Mouse (Mus musculus): ENCODE measurements around the gene Fstl5. TPM values are rescaled to one million over a fixed set of nuclear protein-coding genes. Genes with fewer than 3 reads are reported as not detected.
"Not testable (repeated sequence)": the region's sequence is repeated elsewhere in the genome, so short reads cannot be mapped to it uniquely, and the experiment has no call there.

Gene Fstl5
- polyA plus RNA-seq, 1 experiment from 2014 or later = 0.92 TPM

GRCm38 (mm10) chr3:76369910-76370309 lies 295.8 kb downstream of the Fstl5 start:
- no peak overlapping the region for H3K9ac ChIP-seq (ENCODE audit: low read length)
- ATAC-seq (ENCODE audit: insufficient number of reproducible peaks, low FRiP score, low TSS enrichment, low read depth) (no peak), DNase-seq (ENCODE audit: low spot score) (no peak)
- no peaks in the 10 kb centered on the region for H3K9me3 ChIP-seq (ENCODE audit: control insufficient read depth, low read length)
- H3K27me3 ChIP-seq (ENCODE audit: control insufficient read depth, insufficient read depth, low read length) = no peaks in the 10 kb centered on the region
- no peaks in the 10 kb centered on the region for H3K36me3 ChIP-seq (ENCODE audit: control insufficient read depth, insufficient read depth, low read length)
- no peak overlapping the region for H3K4me3 ChIP-seq (ENCODE audit: low read depth, low read length)
- H3K4me2 ChIP-seq (ENCODE audit: low read depth, severe bottlenecking) = no peak overlapping the region
- H3K4me1 ChIP-seq (ENCODE audit: control insufficient read depth, insufficient read depth, low read length) = no peaks in the 10 kb centered on the region
- 91% methylated on average over 4 of the region's 4 CpGs for WGBS
- no peak overlapping the region for H3K27ac ChIP-seq (replicated peaks; ENCODE audit: low read depth, low read length)

GRCm38 (mm10) chr3:76428775-76429372 lies 354.8 kb downstream of the Fstl5 start:
- Histone ChIP-seq H3K4me1 (ENCODE audit: control insufficient read depth, insufficient read depth, low read length) (no peaks in the 10 kb centered on the region), H3K36me3 (ENCODE audit: control insufficient read depth, insufficient read depth, low read length) (no peaks in the 10 kb centered on the region), H3K9ac (ENCODE audit: low read length) (no peak overlapping the region), H3K4me3 (ENCODE audit: low read depth, low read length) (no peak overlapping the region), H3K9me3 (ENCODE audit: control insufficient read depth, low read length) (no peaks in the 10 kb centered on the region), H3K27ac (replicated peaks; ENCODE audit: low read depth, low read length) (no peak overlapping the region), H3K4me2 (ENCODE audit: low read depth, severe bottlenecking) (no peak overlapping the region), H3K27me3 (ENCODE audit: control insufficient read depth, insufficient read depth, low read length) (no peaks in the 10 kb centered on the region)
- DNase-seq (ENCODE audit: low spot score) (no peak), ATAC-seq (ENCODE audit: insufficient number of reproducible peaks, low FRiP score, low TSS enrichment, low read depth) (no peak)
- WGBS = 91% methylated on average over 6 of the region's 6 CpGs

GRCm38 (mm10) chr3:76467229-76467874 lies 393.3 kb downstream of the Fstl5 start:
- ATAC-seq (ENCODE audit: insufficient number of reproducible peaks, low FRiP score, low TSS enrichment, low read depth) = no peak
- no peaks in the 10 kb centered on the region for H3K9me3 ChIP-seq (ENCODE audit: control insufficient read depth, low read length)
- no peak overlapping the region for H3K4me2 ChIP-seq (ENCODE audit: low read depth, severe bottlenecking)
- no peak overlapping the region for H3K4me3 ChIP-seq (ENCODE audit: low read depth, low read length)
- no peak overlapping the region for H3K9ac ChIP-seq (ENCODE audit: low read length)
- H3K27me3 ChIP-seq (ENCODE audit: control insufficient read depth, insufficient read depth, low read length) = no peaks in the 10 kb centered on the region
- no peak overlapping the region for H3K27ac ChIP-seq (replicated peaks; ENCODE audit: low read depth, low read length)
- DNase-seq (ENCODE audit: low spot score) = no peak
- H3K36me3 ChIP-seq (ENCODE audit: control insufficient read depth, insufficient read depth, low read length) = no peaks in the 10 kb centered on the region
- H3K4me1 ChIP-seq (ENCODE audit: control insufficient read depth, insufficient read depth, low read length) = no peaks in the 10 kb centered on the region

GRCm38 (mm10) chr3:76468147-76468546 lies 394.1 kb downstream of the Fstl5 start:
- Histone ChIP-seq H3K36me3 (ENCODE audit: control insufficient read depth, insufficient read depth, low read length) (no peaks in the 10 kb centered on the region), H3K9me3 (ENCODE audit: control insufficient read depth, low read length) (no peaks in the 10 kb centered on the region), H3K4me3 (ENCODE audit: low read depth, low read length) (no peak overlapping the region), H3K4me1 (ENCODE audit: control insufficient read depth, insufficient read depth, low read length) (no peaks in the 10 kb centered on the region), H3K9ac (ENCODE audit: low read length) (no peak overlapping the region), H3K4me2 (ENCODE audit: low read depth, severe bottlenecking) (no peak overlapping the region), H3K27me3 (ENCODE audit: control insufficient read depth, insufficient read depth, low read length) (no peaks in the 10 kb centered on the region), H3K27ac (replicated peaks; ENCODE audit: low read depth, low read length) (no peak overlapping the region)
- no peak for DNase-seq (ENCODE audit: low spot score)
- 73% methylated on average over 1 of the region's 1 CpGs for WGBS
- no peak for ATAC-seq (ENCODE audit: insufficient number of reproducible peaks, low FRiP score, low TSS enrichment, low read depth)

- not testable (repeated sequence) for H3K27ac ChIP-seq (replicated peaks; ENCODE audit: low read depth, low read length); H3K4me2 ChIP-seq (ENCODE audit: low read depth, severe bottlenecking); H3K9ac ChIP-seq (ENCODE audit: low read length); H3K27me3 ChIP-seq (ENCODE audit: control insufficient read depth, insufficient read depth, low read length); H3K9me3 ChIP-seq (ENCODE audit: control insufficient read depth, low read length); H3K4me1 ChIP-seq (ENCODE audit: control insufficient read depth, insufficient read depth, low read length); H3K4me3 ChIP-seq (ENCODE audit: low read depth, low read length); ATAC-seq (ENCODE audit: insufficient number of reproducible peaks, low FRiP score, low TSS enrichment, low read depth); DNase-seq (ENCODE audit: low spot score); H3K36me3 ChIP-seq (ENCODE audit: control insufficient read depth, insufficient read depth, low read length)
- 87% methylated on average over 3 of the region's 3 CpGs for WGBS
Observed at GRCm38 (mm10) chr3:76507891-76508290, 433.8 kb downstream of the Fstl5 start.

- no peak for ATAC-seq (ENCODE audit: insufficient number of reproducible peaks, low FRiP score, low TSS enrichment, low read depth)
- Histone ChIP-seq H3K27me3 (ENCODE audit: control insufficient read depth, insufficient read depth, low read length) (no peaks in the 10 kb centered on the region), H3K4me3 (ENCODE audit: low read depth, low read length) (no peak overlapping the region), H3K36me3 (ENCODE audit: control insufficient read depth, insufficient read depth, low read length) (no peaks in the 10 kb centered on the region), H3K9me3 (ENCODE audit: control insufficient read depth, low read length) (no peaks in the 10 kb centered on the region), H3K4me1 (ENCODE audit: control insufficient read depth, insufficient read depth, low read length) (no peaks in the 10 kb centered on the region), H3K27ac (replicated peaks; ENCODE audit: low read depth, low read length) (no peak overlapping the region), H3K9ac (ENCODE audit: low read length) (no peak overlapping the region), H3K4me2 (ENCODE audit: low read depth, severe bottlenecking) (no peak overlapping the region)
- DNase-seq (ENCODE audit: low spot score) = no peak
- WGBS = 92% methylated on average over 14 of the region's 14 CpGs
Observed at GRCm38 (mm10) chr3:76508811-76509210, 434.7 kb downstream of the Fstl5 start.

- Histone ChIP-seq H3K4me1 (ENCODE audit: control insufficient read depth, insufficient read depth, low read length) (no peaks in the 10 kb centered on the region), H3K4me3 (ENCODE audit: low read depth, low read length) (no peak overlapping the region), H3K36me3 (ENCODE audit: control insufficient read depth, insufficient read depth, low read length) (no peaks in the 10 kb centered on the region), H3K27ac (replicated peaks; ENCODE audit: low read depth, low read length) (no peak overlapping the region), H3K27me3 (ENCODE audit: control insufficient read depth, insufficient read depth, low read length) (no peaks in the 10 kb centered on the region), H3K4me2 (ENCODE audit: low read depth, severe bottlenecking) (no peak overlapping the region), H3K9ac (ENCODE audit: low read length) (no peak overlapping the region), H3K9me3 (ENCODE audit: control insufficient read depth, low read length) (no peaks in the 10 kb centered on the region)
- no peak for DNase-seq (ENCODE audit: low spot score)
- ATAC-seq (ENCODE audit: insufficient number of reproducible peaks, low FRiP score, low TSS enrichment, low read depth) = no peak
Observed at GRCm38 (mm10) chr3:76567346-76567745, 493.3 kb downstream of the Fstl5 start.

GRCm38 (mm10) chr3:76572478-76572877 lies 498.4 kb downstream of the Fstl5 start:
- Histone ChIP-seq H3K4me1 (ENCODE audit: control insufficient read depth, insufficient read depth, low read length) (no peaks in the 10 kb centered on the region), H3K4me2 (ENCODE audit: low read depth, severe bottlenecking) (no peak overlapping the region), H3K27ac (replicated peaks; ENCODE audit: low read depth, low read length) (no peak overlapping the region), H3K4me3 (ENCODE audit: low read depth, low read length) (no peak overlapping the region), H3K9ac (ENCODE audit: low read length) (no peak overlapping the region), H3K36me3 (ENCODE audit: control insufficient read depth, insufficient read depth, low read length) (no peaks in the 10 kb centered on the region), H3K27me3 (ENCODE audit: control insufficient read depth, insufficient read depth, low read length) (no peaks in the 10 kb centered on the region), H3K9me3 (ENCODE audit: control insufficient read depth, low read length) (no peaks in the 10 kb centered on the region)
- no peak for DNase-seq (ENCODE audit: low spot score)
- no peak for ATAC-seq (ENCODE audit: insufficient number of reproducible peaks, low FRiP score, low TSS enrichment, low read depth)
- WGBS = 83% methylated on average over 3 of the region's 3 CpGs
